Mouse (Mus musculus): ENCODE measurements around the gene Plcd4. TPM values are rescaled to one million over a fixed set of nuclear protein-coding genes. Genes with fewer than 3 reads are reported as not detected.

Gene Plcd4
- 0.20 and 0.82 TPM in 2 replicates for polyA plus RNA-seq (2015; fragmentation: Nextera tagmentation; extraction: Ambion mirVana)

GRCm38 (mm10) chr1:74542451-74542961 lies at the start of gene Plcd4:
Gene Plcd4, plus strand, starts transcription at chr1:74542888.

DNA sequence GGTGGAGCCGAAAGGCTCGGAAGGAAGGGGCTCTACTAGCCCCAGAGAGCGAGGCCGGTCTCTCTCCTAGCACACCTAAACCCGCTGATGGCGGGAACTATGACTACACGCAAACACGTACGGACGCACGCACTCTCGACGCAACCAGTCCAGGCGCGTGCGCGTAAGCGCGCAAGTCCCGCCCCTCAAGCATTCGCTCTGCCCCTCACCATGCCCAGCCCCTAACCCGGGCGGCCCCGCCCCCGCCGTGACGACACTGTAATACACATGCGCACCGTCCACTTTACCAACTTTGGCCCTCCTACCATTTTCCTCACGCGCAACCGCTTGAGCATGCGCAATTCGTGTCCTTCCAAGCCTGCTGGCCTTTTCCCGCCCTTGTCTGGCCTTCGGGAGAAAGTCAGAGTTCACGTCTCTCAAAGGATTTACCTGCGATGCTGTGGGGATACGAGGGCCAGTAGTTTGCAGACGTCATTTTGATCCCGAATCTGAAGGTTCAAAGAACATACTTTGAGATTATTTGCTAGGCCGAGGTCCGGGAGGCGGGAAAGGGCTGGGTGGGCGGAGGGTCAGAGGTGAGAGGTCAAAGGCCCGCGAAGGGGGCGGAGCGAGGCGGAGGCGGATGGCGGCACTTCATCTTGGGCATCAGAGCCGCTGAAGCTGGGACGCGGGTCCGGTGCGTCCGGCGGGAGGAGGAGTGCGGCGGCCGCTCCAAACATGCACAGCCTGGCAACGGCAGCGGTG lies 36.8 kb upstream of the Plcd4 start, which contains the start of gene Cnot9:
Gene Cnot9 (plus strand): TSS at position 338 of the 744 bp plus-strand sequence.

DNA sequence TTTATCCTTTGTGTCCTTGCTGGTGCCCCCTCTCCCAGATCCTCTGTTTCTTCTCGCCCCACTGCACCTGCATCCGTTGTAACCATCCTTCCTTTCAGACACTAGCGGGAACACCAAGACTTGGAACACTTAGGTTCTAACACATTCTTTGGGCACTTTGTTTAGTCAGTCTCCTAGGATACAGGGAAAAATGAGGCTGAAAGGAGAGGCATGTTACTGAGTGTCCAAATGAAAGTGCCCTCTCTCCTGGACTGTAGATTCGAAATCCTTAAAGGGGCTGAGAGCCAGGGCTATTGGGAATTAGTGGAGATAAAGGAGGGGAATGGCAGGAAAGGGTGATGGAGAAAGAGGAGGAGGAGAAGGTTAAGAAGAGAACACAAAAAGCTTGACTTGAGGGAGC lies 1.5 kb downstream of the Plcd4 start, which contains the start of gene Usp37:
Gene Usp37 (minus strand): TSS at position 101 of the 400 bp plus-strand sequence.

GRCm38 (mm10) chr1:74587773-74588445 lies 45.2 kb downstream of the Plcd4 start, which contains the start of the genes Zfp142 and Bcs1l:
Gene Zfp142, minus strand, starts transcription at chr1:74588246.
Gene Bcs1l, plus strand, starts transcription at chr1:74588289.

GRCm38 (mm10) chr1:74601267-74601962 lies 58.7 kb downstream of the Plcd4 start, which contains the start of the genes Rnf25 and Stk36:
Gene Rnf25, minus strand, starts transcription at chr1:74601397.
Gene Stk36, plus strand, starts transcription at chr1:74601445.

Other genes with a start within 250 kb of the Plcd4 start
- gene Tmbim1, start 237.3 kb upstream of the Plcd4 start, polyA plus RNA-seq (2015; fragmentation: Nextera tagmentation; extraction: Ambion mirVana) = 20.2 and 21.1 TPM in 2 replicates
- gene Catip, start 180.8 kb upstream of the Plcd4 start, polyA plus RNA-seq (2015; fragmentation: Nextera tagmentation; extraction: Ambion mirVana) = 0.16 and 0.20 TPM in 2 replicates
- 17.5 and 24.0 TPM in 2 replicates for gene Slc11a1, start 167.7 kb upstream of the Plcd4 start, polyA plus RNA-seq (2015; fragmentation: Nextera tagmentation; extraction: Ambion mirVana)
- gene Ctdsp1, start 151.4 kb upstream of the Plcd4 start, polyA plus RNA-seq (2015; fragmentation: Nextera tagmentation; extraction: Ambion mirVana) = 41.8 and 50.5 TPM in 2 replicates
- gene Vil1, start 133.5 kb upstream of the Plcd4 start, polyA plus RNA-seq (2015; fragmentation: Nextera tagmentation; extraction: Ambion mirVana) = 0.11 and 0.14 TPM in 2 replicates
- gene Cnot9, start 36.8 kb upstream of the Plcd4 start, polyA plus RNA-seq (2015; fragmentation: Nextera tagmentation; extraction: Ambion mirVana) = 40.3 and 42.2 TPM in 2 replicates
- gene Usp37, start 1.4 kb downstream of the Plcd4 start, polyA plus RNA-seq (2015; fragmentation: Nextera tagmentation; extraction: Ambion mirVana) = 13.0 and 13.2 TPM in 2 replicates
- gene Zfp142, start 45.4 kb downstream of the Plcd4 start, polyA plus RNA-seq (2015; fragmentation: Nextera tagmentation; extraction: Ambion mirVana) = 3.0 and 3.1 TPM in 2 replicates
- gene Bcs1l, start 45.4 kb downstream of the Plcd4 start, polyA plus RNA-seq (2015; fragmentation: Nextera tagmentation; extraction: Ambion mirVana) = 7.3 and 8.8 TPM in 2 replicates
- 13.2 and 18.0 TPM in 2 replicates for gene Rnf25, start 58.5 kb downstream of the Plcd4 start, polyA plus RNA-seq (2015; fragmentation: Nextera tagmentation; extraction: Ambion mirVana)
- gene Stk36, start 58.6 kb downstream of the Plcd4 start, polyA plus RNA-seq (2015; fragmentation: Nextera tagmentation; extraction: Ambion mirVana) = 0.40 and 0.73 TPM in 2 replicates
- gene Ttll4, start 118.9 kb downstream of the Plcd4 start, polyA plus RNA-seq (2015; fragmentation: Nextera tagmentation; extraction: Ambion mirVana) = 3.6 and 6.4 TPM in 2 replicates
- gene Cyp27a1, start 170.7 kb downstream of the Plcd4 start, polyA plus RNA-seq (2015; fragmentation: Nextera tagmentation; extraction: Ambion mirVana) = 5.8 and 8.5 TPM in 2 replicates
- 0.16 and 0.23 TPM in 2 replicates for gene Prkag3, start 206.3 kb downstream of the Plcd4 start, polyA plus RNA-seq (2015; fragmentation: Nextera tagmentation; extraction: Ambion mirVana)
- 2.1 and 3.0 TPM in 2 replicates for gene Wnt6, start 229.0 kb downstream of the Plcd4 start, polyA plus RNA-seq (2015; fragmentation: Nextera tagmentation; extraction: Ambion mirVana)
- 0.12 and 0.21 TPM in 2 replicates for gene Wnt10a, start 248.6 kb downstream of the Plcd4 start, polyA plus RNA-seq (2015; fragmentation: Nextera tagmentation; extraction: Ambion mirVana)

Measured in spleen, postnatal 0 days (tissue).